Mouse (Mus musculus) liver, embryonic 14.5 days (tissue): ENCODE measurements at regions not wholly inside any gene's neighbourhood (a gene's known extent, or its start where the extent isn't known, plus 50 kb on each side); places are given as distances from the start of the nearest gene placed in this dataset.
A peak's percentile ranks its signal among the peaks of the same experiment; 100 is the strongest.

Source experiments
- ATAC-seq: fragments of 200-750 bp; cut with Nextera tagmentation; 2 replicates; pipeline ENCODE4 v1.8.0; 2017; ENCODE audit warnings: moderate number of reproducible peaks, mild to moderate bottlenecking, moderate library complexity; ENCODE audit not compliant: insufficient read depth
- DNase-seq, 3 experiments: peaks; one replicate each; pipeline ENCODE4 v3.0.0-alpha.2; 2012 to 2013; ENCODE audit warnings: low read depth in 3 of 3, low spot score in 3 of 3
- H3K27ac ChIP-seq: fragments of 300-500 bp; sonication (generic); 2 replicates; pipeline ENCODE4 v1.5.1; 2014; ENCODE audit warnings: moderate library complexity, mild to moderate bottlenecking, control low read depth, inconsistent platforms
- H3K27me3 ChIP-seq: fragments of 300-500 bp; sonication (generic); 2 replicates; pipeline ENCODE4 v1.6.1; 2014; ENCODE audit warnings: mild to moderate bottlenecking, low read length, moderate library complexity; ENCODE audit not compliant: control insufficient read depth, insufficient read depth
- H3K36me3 ChIP-seq: fragments of 300-500 bp; sonication (generic); replicated peaks from 2 replicates; pipeline ENCODE4 v1.6.1; 2014; ENCODE audit warnings: low read depth; ENCODE audit not compliant: control insufficient read depth, insufficient read depth
- H3K4me1 ChIP-seq, 2 experiments: fragments of 200-500 bp in 1 of 2; fragments of 300-500 bp in 1 of 2; sonication (generic) in 1 of 2; replicated peaks; 2 replicates each; pipeline ENCODE4 v1.6.1; 2012 to 2014; ENCODE audit warnings: antibody characterized with exemption in 1 of 2, inconsistent platforms in 1 of 2, low read length in 1 of 2; ENCODE audit not compliant: control insufficient read depth in 2 of 2, insufficient read depth in 2 of 2
- H3K4me2 ChIP-seq: fragments of 300-500 bp; sonication (generic); 2 replicates; pipeline ENCODE4 v1.6.1; 2014; ENCODE audit warnings: low read depth, mild to moderate bottlenecking, control low read depth, moderate library complexity
- H3K4me3 ChIP-seq, 2 experiments: fragments of 200-500 bp in 1 of 2; fragments of 300-500 bp in 1 of 2; sonication (generic) in 1 of 2; 2 replicates each; pipeline ENCODE4 v1.5.1; 2012 to 2014; ENCODE audit warnings: low read depth in 2 of 2, low read length in 2 of 2, mild to moderate bottlenecking in 2 of 2, control low read depth in 1 of 2, inconsistent platforms in 1 of 2, moderate library complexity in 1 of 2; ENCODE audit not compliant: insufficient read depth in 1 of 2
- H3K9ac ChIP-seq: fragments of 300-500 bp; sonication (generic); replicated peaks from 2 replicates; pipeline ENCODE4 v1.6.1; 2014; ENCODE audit warnings: mild to moderate bottlenecking, control low read depth, moderate library complexity
- H3K9me3 ChIP-seq: fragments of 300-500 bp; sonication (generic); 2 replicates; pipeline ENCODE4 v1.6.1; 2016; ENCODE audit warnings: low read length, mixed read lengths; ENCODE audit not compliant: control insufficient read depth
- CTCF ChIP-seq: IDR thresholded peaks from 2 replicates; pipeline ENCODE4 v1.5.1; 2016; ENCODE audit warnings: antibody characterized with exemption, low read depth, control low read depth
- EP300 ChIP-seq: IDR thresholded peaks from 2 replicates; pipeline ENCODE4 v1.6.1; 2016; ENCODE audit warnings: antibody characterized with exemption, low read depth
- WGBS: fragments of 180-500 bp; shearing (Covaris S2); extraction: QIAGEN DNeasy Blood & Tissue Kit; methylation state at CpG from one replicate; pipeline ENCODE4 v1.1.7; 2014; ENCODE audit not compliant: insufficient replicate concordance; 5-methylcytosine and 5-hydroxymethylcytosine counted together

DNA sequence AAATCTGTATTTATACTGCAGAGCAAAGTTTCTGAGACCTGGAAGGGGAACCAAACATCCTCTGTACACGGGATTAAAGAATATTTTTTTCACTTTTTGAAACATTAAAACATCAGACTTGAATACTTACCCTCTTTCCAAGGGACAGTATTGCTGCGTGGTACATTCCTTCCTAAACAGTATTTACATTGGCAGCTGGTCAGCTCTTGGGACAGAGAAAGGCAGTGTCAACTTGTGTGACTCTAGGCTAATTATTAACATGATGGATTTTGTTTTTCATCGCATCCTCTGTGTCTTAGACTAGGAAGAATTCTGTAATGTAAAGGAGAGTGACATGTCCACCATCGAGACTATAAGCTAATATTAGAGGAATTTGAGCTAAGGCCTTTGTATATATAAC lies 56.8 kb upstream of the Map4k3 start:
- Histone ChIP-seq H3K9ac (no peak overlapping the region), H3K27ac (no peak overlapping the region)

DNA sequence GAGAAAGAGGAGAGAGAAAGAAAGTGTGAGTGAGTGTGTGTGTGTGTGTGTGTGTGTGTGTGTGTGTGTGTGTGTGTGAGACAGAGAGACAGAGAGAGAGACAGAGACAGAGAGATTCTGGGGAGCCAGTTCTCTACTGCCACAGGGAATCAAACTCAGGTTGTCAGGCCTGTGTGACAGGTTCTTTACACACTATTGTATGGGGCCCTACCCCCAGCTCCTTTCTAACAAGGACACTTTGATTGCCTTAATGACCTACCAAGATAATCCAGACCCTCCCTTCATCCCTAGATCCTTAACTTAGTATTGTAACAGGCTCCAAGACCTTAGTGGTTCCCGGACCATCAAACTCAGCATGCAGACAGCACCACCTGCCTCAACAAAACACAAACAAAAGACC lies 53.9 kb upstream of the Map4k3 start:
- DNase-seq (no peak), ATAC-seq (no peak)
- no peak overlapping the region for H3K9ac ChIP-seq
- TF ChIP-seq EP300 (no peak), CTCF (no peak)
- peaks cover 0 to 15% of the 10 kb centered on the region in 2 experiments; a peak in 2 of 4 replicates for H3K4me1 ChIP-seq
- no peaks in the 10 kb centered on the region for H3K27me3 ChIP-seq
- no peak overlapping the region for H3K4me2 ChIP-seq
- 22% methylated on average over 1 of the region's 1 CpGs for WGBS
- H3K36me3 ChIP-seq: no peaks in the 10 kb centered on the region
- no peak overlapping the region for H3K4me3 ChIP-seq
- H3K27ac ChIP-seq: no peak overlapping the region
- no peaks in the 10 kb centered on the region for H3K9me3 ChIP-seq

More for the DNA sequence above, 56.8 kb upstream of the Map4k3 start:
- DNase-seq: peak in 1 of 3 experiments; percentile 20
- TF ChIP-seq EP300 (no peak), CTCF (no peak)
- Histone ChIP-seq H3K4me2 (no peak overlapping the region), H3K4me3 (no peak overlapping the region), H3K4me1 (peaks cover 0 to 15% of the 10 kb centered on the region in 2 experiments; a peak in 2 of 4 replicates), H3K36me3 (no peaks in the 10 kb centered on the region), H3K9me3 (no peaks in the 10 kb centered on the region), H3K27me3 (no peaks in the 10 kb centered on the region)
- 52% methylated on average over 4 of the region's 4 CpGs for WGBS
- ATAC-seq: peak; percentile 55; the same call in 1 of the 2 replicates

DNA sequence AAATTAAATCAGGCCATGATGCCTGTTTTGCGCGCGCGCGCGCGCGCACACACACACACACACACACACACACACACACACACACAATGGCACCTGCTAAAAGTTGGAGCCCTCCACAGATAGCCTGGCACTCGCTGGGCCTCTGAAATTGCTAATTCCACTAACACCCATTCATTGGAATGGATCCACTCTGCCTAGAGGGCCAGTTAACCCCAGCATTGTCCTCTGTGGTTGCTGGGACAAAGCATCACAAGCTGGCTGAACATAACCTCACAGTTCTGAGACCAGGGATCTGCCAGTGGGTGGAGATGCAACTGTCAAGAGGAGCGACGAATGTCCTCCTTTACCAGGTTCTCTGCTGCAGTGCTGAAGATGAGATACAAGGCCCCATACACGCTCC lies 53.3 kb upstream of the Map4k3 start:
- H3K4me1 ChIP-seq: peaks cover 0 to 11% of the 10 kb centered on the region in 2 experiments; a peak in 2 of 4 replicates
- DNase-seq (no peak), ATAC-seq (no peak)
- WGBS: 86% methylated on average over 12 of the region's 12 CpGs
- H3K4me2 ChIP-seq: no peak overlapping the region
- H3K9ac ChIP-seq: no peak overlapping the region
- H3K36me3 ChIP-seq: no peaks in the 10 kb centered on the region
- no peak for TF ChIP-seq EP300
- no peak for TF ChIP-seq CTCF
- no peaks in the 10 kb centered on the region for H3K9me3 ChIP-seq
- no peak overlapping the region for H3K27ac ChIP-seq
- no peaks in the 10 kb centered on the region for H3K27me3 ChIP-seq
- no peak overlapping the region for H3K4me3 ChIP-seq

DNA sequence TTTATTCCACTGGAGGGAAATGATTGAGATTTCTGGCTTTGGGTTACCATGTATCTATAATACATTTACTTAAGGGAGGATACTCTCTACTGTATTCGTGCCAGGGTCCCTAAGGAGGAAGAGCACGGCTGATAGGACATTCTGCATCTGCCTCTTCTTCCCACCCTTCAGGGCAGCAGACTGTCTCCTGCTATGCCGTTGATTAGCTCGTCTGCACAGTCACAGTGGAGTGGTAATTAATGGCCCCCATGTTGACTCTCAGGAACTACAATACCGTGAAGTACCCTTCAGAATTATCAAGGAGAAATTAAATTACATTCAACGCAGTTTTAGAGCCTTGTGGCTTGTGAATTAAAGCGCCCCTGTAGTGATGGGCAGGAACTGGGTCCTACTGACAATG lies 52.0 kb upstream of the Map4k3 start:
- H3K27ac ChIP-seq: no peak overlapping the region
- no peak overlapping the region for H3K4me2 ChIP-seq

GRCm38 (mm10) chr17:80779782-80780181 lies 51.5 kb upstream of the Map4k3 start:
- ATAC-seq (no peak), DNase-seq (no peak)
- H3K9ac ChIP-seq: no peak overlapping the region
- WGBS: 58% methylated on average over 6 of the region's 6 CpGs
- H3K27ac ChIP-seq: no peak overlapping the region
- H3K27me3 ChIP-seq: no peaks in the 10 kb centered on the region
- H3K9me3 ChIP-seq: no peaks in the 10 kb centered on the region
- H3K4me3 ChIP-seq: no peak overlapping the region
- H3K36me3 ChIP-seq: no peaks in the 10 kb centered on the region
- TF ChIP-seq EP300 (no peak), CTCF (no peak)
- no peak overlapping the region for H3K4me2 ChIP-seq
- H3K4me1 ChIP-seq: peaks cover 0 to 4% of the 10 kb centered on the region in 2 experiments; a peak in 2 of 4 replicates

More for the DNA sequence above, 52.0 kb upstream of the Map4k3 start:
- Histone ChIP-seq H3K9ac (no peak overlapping the region), H3K9me3 (no peaks in the 10 kb centered on the region), H3K4me1 (peaks cover 0 to 4% of the 10 kb centered on the region in 2 experiments; a peak in 2 of 4 replicates), H3K36me3 (no peaks in the 10 kb centered on the region), H3K4me3 (no peak overlapping the region), H3K27me3 (no peaks in the 10 kb centered on the region)
- 56% methylated on average over 7 of the region's 7 CpGs for WGBS
- no peak for DNase-seq
- no peak for ATAC-seq
- no peak for TF ChIP-seq CTCF
- TF ChIP-seq EP300: no peak
